Mouse (Mus musculus) kidney, adult 9 months (tissue): ENCODE data around the gene Kif26b.

Experiments used
- DNase-seq: peaks from one replicate; pipeline ENCODE4 v3.0.0; 2022

Kif26b gene

GRCm38 (mm10) chr1:178542415-178542814, 13.5 kb downstream of the Kif26b start:
- DNase-seq: no peak

- no peak for DNase-seq
These were observed 14.3 kb downstream of the Kif26b start for GRCm38 (mm10) chr1:178542990-178543944.

GRCm38 (mm10) chr1:178544585-178544984, 15.7 kb downstream of the Kif26b start:
- DNase-seq: no peak

GRCm38 (mm10) chr1:178549576-178549975, 20.7 kb downstream of the Kif26b start:
- DNase-seq: no peak

DNA sequence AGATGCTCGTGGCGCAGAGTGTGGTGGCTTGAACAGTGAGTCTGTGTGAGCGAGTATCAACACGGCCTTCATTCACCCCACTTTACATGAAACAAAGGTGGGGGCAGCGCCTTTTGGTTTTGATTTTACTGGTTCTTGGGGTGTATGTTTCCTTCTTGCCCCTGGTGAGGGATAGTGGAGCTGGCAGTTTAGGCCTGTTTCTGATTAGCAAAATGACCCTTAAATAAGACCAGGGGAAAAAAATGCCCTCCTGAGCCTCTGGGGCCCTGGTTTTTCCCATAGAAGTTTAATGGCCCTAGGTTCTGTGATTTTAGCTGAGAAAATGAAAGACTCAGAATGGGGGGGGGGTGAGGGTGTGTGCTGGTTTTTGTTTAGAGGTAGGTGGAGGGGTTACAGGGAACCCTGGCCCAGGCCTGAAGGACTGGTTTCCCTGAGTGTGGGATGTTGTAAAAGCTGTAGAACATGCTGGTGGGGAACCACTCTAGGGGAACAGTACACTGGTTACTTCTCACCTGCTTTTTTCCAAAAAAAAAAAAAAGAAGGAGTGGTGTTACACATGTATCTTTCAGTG, 21.6 kb downstream of the Kif26b start:
- DNase-seq: no peak

DNA sequence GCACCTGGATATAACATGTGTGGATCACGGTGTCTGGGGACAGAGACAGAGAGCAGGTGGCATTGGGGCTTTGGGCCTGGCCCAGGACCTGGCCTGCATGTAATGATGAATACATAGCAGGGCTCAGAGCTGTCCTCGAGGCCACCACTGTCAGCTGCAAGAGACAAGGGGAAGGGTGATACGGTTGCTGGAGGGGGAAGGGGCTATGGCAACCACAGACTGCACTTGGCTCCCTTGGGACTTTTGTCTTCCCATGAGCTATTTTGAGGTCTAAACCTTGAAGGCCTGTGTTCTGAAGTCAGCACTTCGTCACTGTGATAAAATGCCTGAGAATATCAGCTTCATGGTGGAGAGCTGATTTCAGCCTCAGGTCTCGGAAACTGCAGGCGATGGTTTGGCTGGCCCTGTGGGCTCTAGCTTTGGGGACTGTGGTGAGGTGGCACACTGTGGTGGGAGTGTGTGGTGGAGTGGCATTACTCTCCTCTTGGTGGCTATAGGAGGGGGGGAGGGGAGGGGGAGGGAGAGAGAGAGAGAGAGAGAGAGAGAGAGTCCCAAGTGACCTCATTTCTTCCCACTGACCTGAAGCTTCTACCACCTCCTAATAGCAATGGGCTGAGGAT, 23.5 kb downstream of the Kif26b start:
- no peak for DNase-seq

DNA sequence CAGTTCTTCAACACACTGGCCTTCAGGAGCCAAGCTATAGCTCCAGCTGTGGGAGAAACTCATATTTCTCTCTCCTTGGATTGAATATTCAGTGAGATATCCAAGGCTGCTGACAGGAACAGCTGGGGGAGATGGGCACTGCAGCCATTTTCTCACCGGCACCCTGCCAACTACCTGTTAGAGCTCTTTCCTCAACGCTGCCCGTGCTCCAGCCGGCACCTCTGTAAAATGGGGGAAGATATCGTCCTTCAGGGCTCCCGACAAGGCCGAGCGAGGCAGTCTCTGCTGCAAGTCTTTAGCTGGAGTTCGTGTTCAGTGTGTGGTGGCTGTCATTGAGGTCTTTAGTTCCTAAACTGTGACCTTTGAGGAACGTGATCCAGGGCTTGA, 24.0 kb downstream of the Kif26b start:
- DNase-seq: no peak

DNA sequence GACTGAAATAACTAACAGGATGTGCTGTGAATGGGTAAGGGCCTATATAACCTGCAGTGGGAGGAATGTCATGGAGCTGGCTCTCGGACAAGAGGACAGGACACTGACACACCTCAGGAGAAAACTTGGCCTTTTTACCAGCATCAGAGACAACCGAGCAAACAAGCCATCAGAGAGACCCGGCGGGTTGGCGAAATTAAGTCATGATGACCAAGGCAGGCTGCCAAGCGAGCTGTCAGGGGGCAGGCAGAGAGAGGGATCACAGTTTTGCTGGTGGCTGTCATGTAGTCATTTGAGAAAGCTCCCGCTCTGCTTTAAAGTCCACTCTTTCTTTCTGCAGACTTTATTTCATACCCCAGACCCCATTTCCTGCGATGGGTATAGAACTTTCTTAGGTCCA, 27.3 kb downstream of the Kif26b start:
- DNase-seq: no peak

GRCm38 (mm10) chr1:178560043-178560442, 31.1 kb downstream of the Kif26b start:
- no peak for DNase-seq

GRCm38 (mm10) chr1:178563834-178564233, 34.9 kb downstream of the Kif26b start:
- DNase-seq: no peak

DNA sequence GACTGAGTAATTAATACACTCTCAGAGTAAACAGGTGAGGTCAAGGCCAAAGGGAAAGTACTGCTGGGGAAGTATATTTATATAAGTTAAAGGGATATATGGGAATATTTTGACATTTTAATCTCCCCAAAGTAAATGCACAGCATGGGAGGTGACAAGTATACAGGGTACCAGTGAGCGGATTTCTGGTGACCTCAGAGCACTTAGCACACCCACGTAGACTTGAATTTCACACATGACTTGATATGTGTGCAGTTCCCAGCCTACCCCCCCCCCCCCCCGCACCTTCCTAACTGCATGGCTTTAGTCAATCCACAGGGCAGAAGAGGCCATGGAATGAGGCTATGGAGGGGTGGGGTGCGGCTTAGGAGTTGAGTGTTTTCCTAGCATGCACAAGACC, 35.9 kb downstream of the Kif26b start:
- no peak for DNase-seq

- no peak for DNase-seq
These were observed 39.9 kb downstream of the Kif26b start for GRCm38 (mm10) chr1:178568551-178569545.

DNA sequence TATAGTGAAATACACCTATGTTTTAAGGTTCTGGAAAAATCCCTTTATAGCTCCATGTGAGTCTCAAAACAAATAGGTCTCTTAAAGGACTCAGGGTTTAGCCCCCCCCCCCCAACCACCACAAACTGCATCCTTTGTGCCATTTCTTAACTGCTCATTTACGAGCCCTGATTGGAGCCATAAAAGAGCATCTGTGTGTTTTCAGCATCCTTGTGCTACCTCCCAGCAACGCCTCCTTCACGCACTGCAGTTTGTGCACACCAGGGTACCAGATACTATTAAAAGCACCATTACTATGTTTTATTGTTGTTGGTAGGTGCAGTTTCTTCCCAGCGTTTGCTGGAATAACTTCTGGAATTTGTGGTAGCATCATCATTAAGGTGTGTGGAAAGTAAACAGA, 42.1 kb downstream of the Kif26b start:
- DNase-seq: no peak

- DNase-seq: no peak
These were observed 43.0 kb downstream of the Kif26b start for GRCm38 (mm10) chr1:178571885-178572444.

GRCm38 (mm10) chr1:178573406-178574032, 44.6 kb downstream of the Kif26b start:
- no peak for DNase-seq

DNA sequence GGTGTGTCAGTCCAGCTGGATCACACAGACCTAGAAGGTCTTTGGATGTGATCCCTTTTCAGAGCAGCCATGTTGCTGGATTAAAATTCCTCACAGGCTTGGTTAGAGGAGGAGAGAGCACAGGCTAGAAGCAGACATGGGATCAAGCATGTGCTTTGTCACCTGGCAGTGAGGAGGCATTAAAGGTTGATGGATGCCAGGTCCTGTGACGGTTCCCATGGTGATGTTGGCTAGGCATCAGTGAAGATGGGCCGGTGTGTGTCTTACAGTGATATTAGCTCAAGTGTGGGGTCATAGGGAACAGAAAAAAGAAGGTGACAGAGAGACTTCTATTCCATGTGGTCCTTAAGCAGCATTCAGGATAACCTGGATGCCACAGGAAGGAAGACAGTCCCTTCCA, 46.8 kb downstream of the Kif26b start:
- DNase-seq: no peak

DNA sequence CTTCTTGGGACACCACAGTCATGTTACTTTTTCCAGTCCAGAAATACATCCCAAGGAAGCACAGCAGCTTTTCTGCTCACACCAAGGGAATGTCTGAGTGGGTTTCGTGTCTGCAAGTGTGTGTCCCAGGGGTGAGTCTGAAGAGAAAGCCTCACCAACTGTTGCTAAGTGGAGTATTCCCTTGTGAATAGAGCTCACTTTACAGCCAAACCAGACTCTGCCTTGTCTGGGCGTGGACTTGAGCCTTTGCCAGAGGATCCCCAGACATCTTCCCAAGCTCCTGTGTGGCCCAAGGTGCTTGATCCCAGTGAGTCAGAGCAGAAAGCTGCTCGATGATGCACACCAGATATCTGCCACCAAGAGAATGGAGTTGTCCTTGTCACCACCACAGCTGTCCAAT, 48.0 kb downstream of the Kif26b start:
- no peak for DNase-seq

GRCm38 (mm10) chr1:178585366-178586020, 56.6 kb downstream of the Kif26b start:
- peak; percentile 4 for DNase-seq

DNA sequence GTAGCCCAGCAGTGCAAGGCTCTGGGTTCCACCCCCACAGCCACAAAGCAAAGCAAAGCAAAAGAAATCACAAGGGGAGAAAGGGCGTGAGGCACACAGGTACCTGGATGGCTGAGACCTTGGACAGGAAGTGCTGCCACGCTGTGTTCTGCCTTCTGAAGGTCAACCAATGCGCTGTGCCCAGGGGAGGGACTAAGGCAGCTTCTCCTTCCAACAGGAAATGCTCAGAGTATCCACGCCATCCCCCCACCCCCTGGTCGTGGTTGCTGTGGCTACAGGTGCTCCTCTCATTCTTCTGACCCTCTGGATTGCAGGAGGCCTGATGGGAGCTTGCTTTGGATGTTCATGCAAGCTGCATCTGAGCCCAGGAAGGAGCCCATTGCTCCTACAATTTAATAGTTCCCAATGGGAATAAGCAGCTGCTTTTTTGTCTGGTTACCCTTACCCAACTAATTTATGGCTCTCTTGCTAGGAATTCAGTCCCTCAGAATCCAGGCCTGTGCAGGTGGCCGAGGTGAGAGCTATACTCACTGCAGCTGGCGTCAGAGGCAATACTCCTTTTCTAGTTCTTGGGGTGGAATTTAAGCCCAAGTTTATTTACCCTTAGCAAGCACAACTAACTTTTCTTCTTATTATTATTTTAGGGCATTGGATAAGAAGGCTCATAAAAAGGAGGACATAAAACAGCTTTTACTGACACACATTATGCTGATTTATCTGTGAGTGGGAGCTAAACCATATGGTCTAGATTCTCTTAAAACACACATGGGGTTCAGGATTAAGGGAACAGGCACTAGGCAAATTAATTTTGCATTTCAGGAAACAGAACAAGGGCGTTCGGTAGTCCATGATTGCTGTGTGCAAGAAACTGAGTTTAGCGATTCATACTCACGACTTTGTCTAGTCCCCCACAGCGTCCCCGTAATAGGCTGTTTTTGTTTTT, 61.6 kb downstream of the Kif26b start:
- peak; percentile 6 for DNase-seq

DNA sequence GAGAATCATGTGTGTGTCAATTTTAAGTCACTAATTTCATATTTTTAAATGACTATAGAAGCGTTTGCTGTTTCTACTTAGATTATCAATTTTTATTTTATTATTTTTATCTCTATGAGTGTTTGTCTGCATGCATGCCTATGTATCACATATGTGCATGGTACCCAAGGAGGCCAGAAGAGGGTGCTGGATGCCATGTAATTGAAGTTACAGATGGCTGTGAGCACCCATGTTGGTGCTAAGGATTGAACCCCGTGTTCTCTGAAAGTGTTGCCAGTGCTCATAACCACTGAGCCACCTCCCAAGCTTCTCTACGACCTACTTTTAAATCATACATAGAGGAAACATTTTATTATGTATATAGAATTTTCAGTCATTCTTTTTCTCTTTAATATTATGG, 68.2 kb downstream of the Kif26b start:
- no peak for DNase-seq
